Mouse (Mus musculus): ENCODE measurements around the gene Ube2d3. TPM values are rescaled to one million over a fixed set of nuclear protein-coding genes. Genes with fewer than 3 reads are reported as not detected.
"Not testable (repeated sequence)": the region's sequence is repeated elsewhere in the genome, so short reads cannot be mapped to it uniquely, and the experiment has no call there.

Gene Ube2d3
- polyA plus RNA-seq, 1 experiment from 2014 or later = 512 TPM

DNA sequence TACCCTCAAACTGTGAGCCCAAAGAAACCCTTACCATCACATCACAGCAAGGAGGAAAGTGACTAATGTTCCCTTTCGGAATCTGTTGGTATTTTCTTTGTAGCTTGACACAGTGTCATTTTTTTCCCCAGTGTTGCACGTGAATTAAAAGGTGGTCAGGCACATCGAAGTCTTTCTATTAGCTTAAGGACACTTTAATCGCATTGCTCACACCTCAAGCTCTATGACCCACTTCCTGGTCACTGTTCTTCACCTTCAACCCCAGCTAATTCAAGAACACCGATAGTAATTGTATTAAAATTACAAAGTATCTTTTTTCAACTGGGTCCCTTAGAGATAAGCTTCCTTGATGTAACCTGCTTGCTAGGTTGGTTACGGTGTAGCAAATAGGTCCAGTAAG is 42.8 kb downstream of the Ube2d3 start:
- H3K9me3 ChIP-seq (replicated peaks) = no peaks in the 10 kb centered on the region
- 81% methylated on average over 6 of the region's 6 CpGs for WGBS
- no peaks in the 10 kb centered on the region for H3K27me3 ChIP-seq

DNA sequence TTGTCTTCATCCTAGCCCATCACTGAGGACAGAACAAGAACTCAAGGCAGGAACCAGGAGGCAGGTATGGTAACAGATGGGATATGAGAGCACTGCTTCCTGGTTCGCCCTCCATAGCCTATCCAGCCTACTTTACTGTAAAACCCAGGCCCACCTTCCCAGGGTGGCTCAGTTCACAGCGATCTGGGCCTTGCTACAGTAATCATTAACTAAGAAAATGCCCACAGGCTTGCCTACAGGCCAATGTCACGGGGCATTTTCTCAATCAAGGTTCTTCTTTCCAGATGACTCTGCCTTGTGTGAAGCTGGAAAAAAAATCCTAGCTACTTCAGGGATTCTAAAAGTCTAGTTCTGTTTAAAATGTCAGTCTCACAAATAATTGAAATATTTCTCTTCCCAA is 43.7 kb downstream of the Ube2d3 start:
- no peaks in the 10 kb centered on the region for H3K27me3 ChIP-seq
- no peak overlapping the region for H3K4me2 ChIP-seq
- no peak overlapping the region for H3K9ac ChIP-seq
- no peaks in the 10 kb centered on the region for H3K36me3 ChIP-seq
- ATAC-seq (replicated peaks; ENCODE audit: low FRiP score) = no peak
- H3K4me1 ChIP-seq = 0 out of 2 replicates have a peak, but pooled peaks cover 8% of the 10 kb centered on the region
- H3K9me3 ChIP-seq (replicated peaks) = no peaks in the 10 kb centered on the region
- 72% methylated on average over 3 of the region's 3 CpGs for WGBS
- H3K27ac ChIP-seq = 0 out of 2 replicates have a peak overlapping the region, but pooled peaks have one; percentile 7
- no peak overlapping the region for H3K4me3 ChIP-seq (replicated peaks)

More for the DNA sequence above, 42.8 kb downstream of the Ube2d3 start:
- H3K4me2 ChIP-seq = no peak overlapping the region
- H3K4me3 ChIP-seq (replicated peaks) = no peak overlapping the region
- no peak for ATAC-seq (replicated peaks; ENCODE audit: low FRiP score)
- no peaks in the 10 kb centered on the region for H3K36me3 ChIP-seq
- H3K9ac ChIP-seq = no peak overlapping the region
- H3K4me1 ChIP-seq = 0 out of 2 replicates have a peak, but pooled peaks cover 4% of the 10 kb centered on the region
- no peak overlapping the region for H3K27ac ChIP-seq

DNA sequence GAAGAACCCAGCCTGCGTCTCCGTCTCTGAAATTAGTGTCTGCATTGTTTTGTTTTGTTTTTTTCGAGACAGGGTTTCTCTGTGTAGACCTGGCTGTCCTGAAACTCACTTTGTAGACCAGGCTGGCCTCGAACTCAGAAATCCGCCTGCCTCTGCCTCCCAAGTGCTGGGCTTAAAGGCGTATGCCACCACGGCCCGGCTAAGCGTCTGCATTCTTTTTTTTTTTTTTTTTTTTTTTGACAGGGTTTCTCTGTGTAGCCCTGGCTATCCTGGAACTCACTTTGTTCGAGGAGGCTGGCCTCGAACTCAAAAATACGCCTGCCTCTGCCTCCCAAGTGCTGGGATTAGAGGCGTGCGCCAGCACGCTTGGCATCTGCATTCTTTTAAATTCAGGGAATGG is 46.7 kb downstream of the Ube2d3 start:
- not testable (repeated sequence) for ATAC-seq (replicated peaks; ENCODE audit: low FRiP score); H3K27ac ChIP-seq; H3K27me3 ChIP-seq; H3K9ac ChIP-seq; H3K36me3 ChIP-seq; H3K9me3 ChIP-seq (replicated peaks); H3K4me1 ChIP-seq
- WGBS = 91% methylated on average over 14 of the region's 15 CpGs
- Histone ChIP-seq H3K4me3 (replicated peaks) (peak overlapping the region; percentile 64), H3K4me2 (peak overlapping the region; percentile 91)

DNA sequence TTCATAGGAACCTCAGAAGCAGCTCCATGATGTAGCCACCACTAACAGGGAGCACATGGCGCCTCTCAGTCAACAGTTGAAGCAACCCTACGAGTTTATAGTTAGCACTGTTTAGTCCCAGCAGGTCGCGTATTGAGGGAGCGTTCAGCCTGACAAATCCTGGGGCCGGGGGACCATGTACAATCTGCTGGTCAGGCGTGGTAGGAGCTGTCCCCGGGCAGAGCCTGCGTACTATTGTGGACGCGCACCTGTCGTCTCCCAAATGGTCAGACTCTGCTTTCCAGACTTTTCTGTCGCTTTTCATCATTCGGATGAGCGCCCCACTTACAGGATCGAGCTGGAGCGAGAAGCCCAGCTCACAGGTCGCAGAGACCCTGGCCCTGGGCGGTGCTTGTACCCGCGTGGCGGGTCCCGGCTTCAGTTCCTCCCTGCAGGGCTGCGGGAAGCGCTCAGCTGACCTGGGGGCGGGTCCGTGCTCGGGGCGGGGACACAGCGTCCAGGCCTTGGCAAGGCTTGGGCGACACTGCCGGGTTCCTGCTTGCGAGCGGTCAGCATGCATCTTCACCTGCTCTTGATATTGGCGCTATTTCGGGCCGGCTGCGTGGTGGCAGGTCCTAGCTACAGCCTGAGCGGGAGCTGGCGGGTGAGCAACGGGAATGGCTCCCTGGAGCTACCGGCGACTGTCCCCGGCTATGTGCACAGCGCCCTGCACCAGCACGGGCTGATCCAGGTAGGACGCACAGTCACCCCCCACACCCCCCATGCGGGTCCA is 47.4 kb downstream of the Ube2d3 start, which contains the start of gene Manba:
Gene Manba, plus strand, starts transcription at position 484 of the 772 bp plus-strand sequence.
- WGBS = 2% methylated on average over 48 of the region's 48 CpGs
- peak within 1 kb of the TSS; percentile 33; the same call in 1 of the 2 replicates for H3K27ac ChIP-seq
- peaks cover 11% of the 10 kb centered on the region; the same call in 1 of the 2 replicates for H3K4me1 ChIP-seq
- ATAC-seq (replicated peaks; ENCODE audit: low FRiP score) = peak; percentile 93
- peak within 1 kb of the TSS; percentile 63 for H3K9ac ChIP-seq
- no peaks in the 10 kb centered on the region for H3K27me3 ChIP-seq
- H3K9me3 ChIP-seq (replicated peaks) = no peaks in the 10 kb centered on the region
- no peaks in the 10 kb centered on the region for H3K36me3 ChIP-seq
- H3K4me2 ChIP-seq = peak within 1 kb of the TSS; percentile 91
- H3K4me3 ChIP-seq (replicated peaks) = peak within 1 kb of the TSS; percentile 64

DNA sequence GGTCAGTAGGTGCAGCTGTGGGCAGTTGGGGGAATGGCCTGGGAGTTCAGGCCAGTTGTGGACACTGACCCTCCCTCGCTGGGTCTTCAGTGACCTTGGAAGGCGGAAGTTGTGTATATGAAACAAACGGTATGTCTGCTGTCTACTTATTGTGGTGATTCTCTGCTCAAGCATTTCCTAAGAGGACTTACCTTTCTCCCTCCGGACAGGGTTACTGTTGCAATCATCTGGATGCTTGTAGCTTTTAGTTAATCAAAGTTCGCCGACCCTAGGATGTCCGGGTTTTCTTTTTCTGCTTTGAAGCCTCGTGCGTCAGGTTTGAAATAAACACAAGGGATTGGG is 47.9 kb downstream of the Ube2d3 start:
- H3K27ac ChIP-seq = peak overlapping the region; percentile 33; the same call in 1 of the 2 replicates
- WGBS = 13% methylated on average over 9 of the region's 9 CpGs
- no peak for ATAC-seq (replicated peaks; ENCODE audit: low FRiP score)

DNA sequence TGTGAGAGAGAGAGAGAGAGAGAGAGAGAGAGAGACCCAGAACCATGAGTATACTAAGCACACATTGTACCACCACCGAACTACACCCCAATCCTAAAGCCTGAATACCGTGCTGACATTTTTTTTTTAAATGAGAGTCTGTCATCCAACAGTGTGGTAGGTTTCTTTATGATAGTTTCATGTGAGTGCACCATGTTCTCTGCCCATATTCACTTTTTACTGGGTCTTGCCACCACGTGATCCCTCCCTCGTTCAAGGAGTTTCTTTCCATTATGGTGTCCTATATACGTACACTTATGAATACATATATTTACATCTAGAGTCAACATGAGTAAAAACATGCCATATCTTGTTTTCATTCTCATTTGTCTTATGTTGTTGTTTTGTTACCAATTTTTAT is 48.4 kb downstream of the Ube2d3 start:
- Histone ChIP-seq H3K9me3 (replicated peaks) (no peaks in the 10 kb centered on the region), H3K4me3 (replicated peaks) (peak overlapping the region; percentile 64), H3K27ac (no peak overlapping the region), H3K27me3 (no peaks in the 10 kb centered on the region), H3K9ac (no peak overlapping the region), H3K36me3 (no peaks in the 10 kb centered on the region), H3K4me1 (peaks cover 17% of the 10 kb centered on the region; the same call in 1 of the 2 replicates), H3K4me2 (peak overlapping the region; percentile 91)
- no peak for ATAC-seq (replicated peaks; ENCODE audit: low FRiP score)
- WGBS = 72% methylated on average over 5 of the region's 5 CpGs

More for the DNA sequence above, 47.9 kb downstream of the Ube2d3 start:
- peak overlapping the region; percentile 64 for H3K4me3 ChIP-seq (replicated peaks)
- no peaks in the 10 kb centered on the region for H3K27me3 ChIP-seq
- H3K9ac ChIP-seq = peak overlapping the region; percentile 63
- H3K4me2 ChIP-seq = peak overlapping the region; percentile 91
- H3K36me3 ChIP-seq = no peaks in the 10 kb centered on the region
- H3K4me1 ChIP-seq = peaks cover 16% of the 10 kb centered on the region; the same call in 1 of the 2 replicates
- H3K9me3 ChIP-seq (replicated peaks) = no peaks in the 10 kb centered on the region

DNA sequence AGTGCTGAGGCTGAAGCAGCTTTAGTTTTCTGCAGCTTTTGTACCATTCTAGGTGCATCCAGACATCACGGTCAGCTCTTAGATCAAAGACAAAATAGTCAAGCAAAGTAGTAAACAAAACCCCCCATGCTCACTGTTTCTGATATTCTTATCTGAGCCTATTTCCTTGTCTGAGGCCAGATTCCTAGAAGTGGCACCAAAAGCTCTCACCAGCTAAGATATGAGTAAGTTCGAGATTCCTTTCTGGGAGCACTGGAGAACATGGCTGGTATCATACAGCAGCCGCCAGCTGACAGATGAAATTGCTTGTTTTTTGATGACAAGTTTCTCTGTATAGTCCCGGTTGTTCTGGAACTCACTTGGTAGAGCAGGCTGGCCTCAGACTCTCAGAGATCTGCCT is 49.9 kb downstream of the Ube2d3 start:
- no peak for ATAC-seq (replicated peaks; ENCODE audit: low FRiP score)
- WGBS = 88% methylated on average over 4 of the region's 4 CpGs

DNA sequence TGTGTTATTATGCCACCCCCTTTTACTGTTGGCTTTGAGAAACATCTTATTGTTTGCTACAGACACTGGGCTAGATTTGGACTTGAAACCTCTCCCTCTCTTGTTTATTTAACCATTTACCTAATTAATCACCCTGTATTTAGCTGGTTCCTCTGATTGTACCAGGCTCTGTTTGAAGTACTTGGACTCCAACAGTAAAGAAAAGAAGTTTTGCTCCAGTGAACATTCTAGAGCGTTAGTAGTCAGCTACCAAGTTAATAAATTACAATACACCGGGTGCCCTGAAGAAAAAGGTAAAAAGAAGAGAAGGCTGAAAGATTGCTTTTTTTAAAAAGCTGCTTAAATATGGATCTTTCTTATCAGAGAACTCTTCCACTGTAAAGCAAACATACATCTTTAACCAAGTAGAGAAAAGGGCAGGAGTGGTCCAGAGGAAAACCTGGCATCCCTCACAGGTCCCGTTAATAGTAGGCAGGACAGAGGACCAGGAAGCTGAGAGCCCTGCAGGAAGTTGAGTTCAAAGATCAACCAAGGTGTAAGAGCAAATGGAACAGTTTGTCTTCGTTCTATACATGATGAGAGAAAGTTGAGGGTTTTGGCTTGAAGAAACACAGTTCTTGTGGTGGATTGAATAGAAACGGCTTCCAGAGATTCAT is 52.0 kb downstream of the Ube2d3 start:
- Histone ChIP-seq H3K27me3 (no peaks in the 10 kb centered on the region), H3K4me3 (replicated peaks) (no peak overlapping the region), H3K9ac (no peak overlapping the region), H3K4me1 (peaks cover 16% of the 10 kb centered on the region; the same call in 1 of the 2 replicates), H3K27ac (peak overlapping the region; percentile 81), H3K4me2 (no peak overlapping the region), H3K36me3 (no peaks in the 10 kb centered on the region), H3K9me3 (replicated peaks) (no peaks in the 10 kb centered on the region)
- 0 out of 2 replicates have a peak, but pooled peaks have one; percentile 37 for ATAC-seq (replicated peaks; ENCODE audit: low FRiP score)
- 60% methylated on average over 5 of the region's 5 CpGs for WGBS

More for the DNA sequence above, 49.9 kb downstream of the Ube2d3 start:
- Histone ChIP-seq H3K27me3 (no peaks in the 10 kb centered on the region), H3K27ac (no peak overlapping the region), H3K4me3 (replicated peaks) (no peak overlapping the region), H3K9me3 (replicated peaks) (no peaks in the 10 kb centered on the region), H3K4me2 (no peak overlapping the region), H3K36me3 (no peaks in the 10 kb centered on the region), H3K4me1 (peaks cover 17% of the 10 kb centered on the region; the same call in 1 of the 2 replicates), H3K9ac (no peak overlapping the region)

DNA sequence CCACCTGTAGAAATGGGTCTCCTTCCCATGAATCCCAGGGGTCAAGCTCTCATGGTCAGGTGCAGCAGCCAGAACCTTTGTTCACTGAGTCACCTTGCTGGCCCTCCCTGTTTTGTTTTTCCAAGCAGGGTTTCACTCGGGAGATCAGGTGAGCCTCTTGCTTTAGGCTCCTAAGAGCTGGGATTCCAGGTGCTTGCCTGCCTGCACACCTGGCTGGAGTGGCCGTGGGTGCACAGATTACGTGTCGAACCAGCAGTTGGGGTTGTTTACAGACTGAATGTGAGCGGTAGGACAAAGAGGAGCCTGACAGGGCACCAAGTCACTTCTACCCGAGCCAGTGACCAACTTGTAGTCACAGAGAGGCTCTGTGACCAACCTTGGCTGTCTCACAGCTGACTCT is 53.2 kb downstream of the Ube2d3 start:
- H3K27me3 ChIP-seq = no peaks in the 10 kb centered on the region
- H3K36me3 ChIP-seq = no peaks in the 10 kb centered on the region
- no peak overlapping the region for H3K4me3 ChIP-seq (replicated peaks)
- no peaks in the 10 kb centered on the region for H3K9me3 ChIP-seq (replicated peaks)
- H3K9ac ChIP-seq = no peak overlapping the region
- peak overlapping the region; percentile 81; the same call in 1 of the 2 replicates for H3K27ac ChIP-seq
- H3K4me1 ChIP-seq = peaks cover 9% of the 10 kb centered on the region; the same call in 1 of the 2 replicates
- WGBS = 81% methylated on average over 6 of the region's 6 CpGs
- ATAC-seq (replicated peaks; ENCODE audit: low FRiP score) = no peak
- no peak overlapping the region for H3K4me2 ChIP-seq

DNA sequence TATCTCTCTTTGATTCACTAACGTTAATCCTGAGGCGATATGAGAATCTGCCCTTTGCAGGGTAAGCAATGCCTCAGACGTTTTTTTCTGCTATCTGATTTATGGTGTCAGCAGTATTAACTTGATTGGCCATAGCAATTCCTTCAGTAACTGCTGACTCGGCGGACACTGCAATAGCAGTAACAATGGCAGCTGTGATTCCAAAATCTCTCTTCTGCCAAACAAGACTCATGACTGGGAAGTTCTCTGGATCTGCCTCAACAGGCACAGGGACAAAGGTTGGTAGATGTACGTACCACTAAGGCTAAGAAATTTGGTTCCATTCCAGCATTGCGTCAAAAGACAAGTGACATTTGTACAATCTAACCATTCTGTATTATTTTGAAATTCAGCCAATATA is 55.4 kb downstream of the Ube2d3 start:
- H3K4me2 ChIP-seq; H3K4me1 ChIP-seq; H3K9ac ChIP-seq; H3K27me3 ChIP-seq; H3K4me3 ChIP-seq (replicated peaks); H3K9me3 ChIP-seq (replicated peaks); H3K27ac ChIP-seq; H3K36me3 ChIP-seq; ATAC-seq (replicated peaks; ENCODE audit: low FRiP score): not testable (repeated sequence)
- 76% methylated on average over 7 of the region's 7 CpGs for WGBS

DNA sequence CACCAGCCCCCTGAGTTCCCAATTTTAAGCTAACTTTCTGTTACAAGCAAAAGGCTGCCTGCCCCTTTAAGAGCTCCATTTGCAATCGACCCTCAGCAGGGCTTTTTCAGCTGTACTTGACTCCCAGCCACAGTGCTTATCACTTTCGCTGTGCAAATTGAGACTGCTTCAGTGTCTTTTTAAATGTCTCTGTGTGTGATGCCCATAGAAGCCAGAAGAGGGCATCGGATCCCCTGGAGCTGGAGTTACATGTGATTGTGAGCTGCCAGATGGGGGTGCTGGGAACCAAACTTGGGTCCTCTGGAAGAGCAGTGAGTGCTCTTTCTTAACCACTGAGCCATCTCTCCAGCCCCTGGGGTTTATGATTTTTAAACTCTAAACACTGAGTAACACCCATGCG is 60.0 kb downstream of the Ube2d3 start:
- H3K9me3 ChIP-seq (replicated peaks); H3K4me3 ChIP-seq (replicated peaks); ATAC-seq (replicated peaks; ENCODE audit: low FRiP score); H3K9ac ChIP-seq; H3K27me3 ChIP-seq; H3K4me2 ChIP-seq; H3K27ac ChIP-seq; H3K36me3 ChIP-seq; H3K4me1 ChIP-seq: not testable (repeated sequence)
- 90% methylated on average over 4 of the region's 4 CpGs for WGBS

DNA sequence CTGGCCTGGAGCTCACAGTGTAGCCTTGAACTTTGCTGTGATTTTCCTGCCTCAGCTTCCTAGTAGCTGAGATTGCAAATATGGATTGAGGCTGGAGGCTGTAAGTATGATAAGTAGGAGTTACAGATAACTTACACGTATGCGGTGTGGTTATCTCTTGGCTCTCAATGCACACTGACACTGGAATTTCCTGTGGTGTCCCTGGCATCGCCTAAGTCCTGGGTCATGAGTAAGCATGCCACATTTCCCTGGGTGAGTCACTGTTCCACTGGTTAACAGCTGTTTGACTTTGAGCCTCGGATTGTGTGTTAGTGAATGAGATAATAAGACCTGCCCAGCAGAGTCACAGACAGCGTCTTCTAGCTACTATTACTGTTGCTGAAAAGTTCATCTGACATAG is 60.9 kb downstream of the Ube2d3 start:
- no peak overlapping the region for H3K4me2 ChIP-seq
- 82% methylated on average over 5 of the region's 5 CpGs for WGBS
- no peaks in the 10 kb centered on the region for H3K36me3 ChIP-seq
- H3K9me3 ChIP-seq (replicated peaks) = no peaks in the 10 kb centered on the region
- H3K27ac ChIP-seq = no peak overlapping the region
- H3K4me1 ChIP-seq = no peaks in the 10 kb centered on the region
- ATAC-seq (replicated peaks; ENCODE audit: low FRiP score) = no peak
- no peaks in the 10 kb centered on the region for H3K27me3 ChIP-seq
- no peak overlapping the region for H3K9ac ChIP-seq
- H3K4me3 ChIP-seq (replicated peaks) = no peak overlapping the region
